Mouse (Mus musculus) cortical plate, adult 2 months (tissue): Measurements from ENCODE around the gene AU021092. TPM values are rescaled to one million over a fixed set of nuclear protein-coding genes. Genes with fewer than 3 reads are reported as not detected.

Source experiments
- H3K27ac ChIP-seq: fragments of 200-500 bp; 2 replicates; pipeline ENCODE4 v1.5.1; 2012; ENCODE audit warnings: low read length, control low read depth, inconsistent platforms; ENCODE audit not compliant: insufficient read depth
- H3K4me1 ChIP-seq: fragments of 200-500 bp; 2 replicates; pipeline ENCODE4 v1.6.1; 2011; ENCODE audit warnings: low read length; ENCODE audit not compliant: control insufficient read depth, insufficient read depth
- H3K4me3 ChIP-seq: fragments of 200-500 bp; 2 replicates; pipeline ENCODE4 v1.5.1; 2011; ENCODE audit warnings: mild to moderate bottlenecking, low read length, control low read depth; ENCODE audit not compliant: insufficient read depth
- CTCF ChIP-seq: fragments of 200-500 bp; IDR thresholded peaks from 2 replicates; pipeline ENCODE4 v1.5.1; 2011; ENCODE audit warnings: mild to moderate bottlenecking, control low read depth, low read length; ENCODE audit not compliant: insufficient read depth; ENCODE audit errors: extremely low read depth
- POLR2A ChIP-seq: fragments of 200-500 bp; IDR thresholded peaks from 2 replicates; pipeline ENCODE4 v1.6.1; 2011; ENCODE audit warnings: mild to moderate bottlenecking, low read length, control low read depth; ENCODE audit not compliant: insufficient read depth; ENCODE audit errors: extremely low read depth
- polyA plus RNA-seq: library from polyadenylated mRNA; depleted of rRNA; stranded (reverse); fragments of >200 nt; gene quantifications from 2 replicates; pipeline ENCODE4 v1.2.3, GENCODE M21; 2012; rRNA removed

The AU021092 gene
- 8.6 and 9.3 TPM in 2 replicates for polyA plus RNA-seq

GRCm38 (mm10) chr16:5222140-5222539 lies at the start of gene AU021092:
Gene AU021092, minus strand, starts transcription at chr16:5222299.
- no peak within 1 kb of the TSS for H3K4me3 ChIP-seq
- peak within 1 kb of the TSS; percentile 24; the same call in 1 of the 2 replicates for H3K27ac ChIP-seq
- no peaks in the 10 kb centered on the region for H3K4me1 ChIP-seq
- TF ChIP-seq POLR2A (no peak), CTCF (no peak)

GRCm38 (mm10) chr16:5271411-5272035 lies 49.4 kb upstream of the AU021092 start:
- Histone ChIP-seq H3K27ac (no peak overlapping the region), H3K4me3 (no peak overlapping the region), H3K4me1 (no peaks in the 10 kb centered on the region)
- no peak for TF ChIP-seq CTCF
- no peak for TF ChIP-seq POLR2A

GRCm38 (mm10) chr16:5263926-5264325 lies 41.8 kb upstream of the AU021092 start:
- Histone ChIP-seq H3K4me3 (no peak overlapping the region), H3K27ac (no peak overlapping the region), H3K4me1 (no peaks in the 10 kb centered on the region)
- TF ChIP-seq POLR2A (no peak), CTCF (no peak)

GRCm38 (mm10) chr16:5263156-5263555 lies 41.1 kb upstream of the AU021092 start:
- TF ChIP-seq CTCF (no peak), POLR2A (no peak)
- Histone ChIP-seq H3K4me1 (no peaks in the 10 kb centered on the region), H3K27ac (no peak overlapping the region), H3K4me3 (no peak overlapping the region)

GRCm38 (mm10) chr16:5255779-5256496 lies 33.8 kb upstream of the AU021092 start, which contains the start of gene Eef2kmt:
Gene Eef2kmt, minus strand, starts transcription at chr16:5255983.
- TF ChIP-seq POLR2A (0 out of 2 replicates have a peak, but pooled peaks have one; percentile 28), CTCF (peak; percentile 37; the same call in 1 of the 2 replicates)
- Histone ChIP-seq H3K27ac (no peak within 1 kb of the TSS), H3K4me1 (peaks cover 1% of the 10 kb centered on the region; the same call in 1 of the 2 replicates)

GRCm38 (mm10) chr16:5255081-5255740 lies 33.1 kb upstream of the AU021092 start:
- Histone ChIP-seq H3K27ac (no peak overlapping the region), H3K4me3 (peak overlapping the region; percentile 37), H3K4me1 (peaks cover 1% of the 10 kb centered on the region; the same call in 1 of the 2 replicates)
- TF ChIP-seq CTCF (no peak), POLR2A (no peak)

More at GRCm38 (mm10) chr16:5255779-5256496, 33.8 kb upstream of the AU021092 start, which contains the start of gene Eef2kmt:
- H3K4me3 ChIP-seq: peak within 1 kb of the TSS; percentile 37

- H3K27ac ChIP-seq: no peak overlapping the region
- H3K4me1 ChIP-seq: peaks cover 1% of the 10 kb centered on the region; the same call in 1 of the 2 replicates
- no peak overlapping the region for H3K4me3 ChIP-seq
- TF ChIP-seq POLR2A (no peak), CTCF (peak; percentile 89)
These were observed 32.4 kb upstream of the AU021092 start for GRCm38 (mm10) chr16:5254346-5255025.

GRCm38 (mm10) chr16:5252260-5252659 lies 30.2 kb upstream of the AU021092 start:
- TF ChIP-seq POLR2A (no peak), CTCF (no peak)
- H3K27ac ChIP-seq: no peak overlapping the region
- peaks cover 1% of the 10 kb centered on the region; the same call in 1 of the 2 replicates for H3K4me1 ChIP-seq
- H3K4me3 ChIP-seq: no peak overlapping the region

GRCm38 (mm10) chr16:5250891-5251290 lies 28.8 kb upstream of the AU021092 start:
- Histone ChIP-seq H3K4me1 (peaks cover 1% of the 10 kb centered on the region; the same call in 1 of the 2 replicates), H3K27ac (no peak overlapping the region), H3K4me3 (no peak overlapping the region)
- no peak for TF ChIP-seq POLR2A
- no peak for TF ChIP-seq CTCF
